Mouse (Mus musculus): Measurements from ENCODE around the gene Dlg2. TPM values are rescaled to one million over a fixed set of nuclear protein-coding genes. Genes with fewer than 3 reads are reported as not detected.

The Dlg2 gene
- polyA plus RNA-seq, 1 experiment: 1.3 TPM

DNA sequence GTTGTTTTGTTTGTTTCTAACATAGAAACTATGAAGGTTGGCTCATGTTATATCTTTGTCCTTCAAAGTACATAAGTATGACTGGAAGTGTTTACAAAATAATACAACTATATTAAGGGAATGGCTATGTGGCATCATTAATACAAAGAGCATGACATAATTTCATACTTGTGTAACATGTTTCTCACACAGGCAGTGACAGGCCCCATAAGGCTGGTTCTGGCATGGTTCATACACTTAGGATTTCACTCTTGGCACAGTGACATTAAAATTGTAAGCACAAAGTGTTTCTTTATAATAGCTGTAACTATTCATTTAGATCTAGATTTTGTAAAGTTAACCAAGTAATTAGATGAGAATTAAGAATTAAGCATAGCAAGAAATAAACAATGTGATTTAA is 1678.1 kb downstream of the Dlg2 start:
- TF ChIP-seq POLR2A (IDR thresholded peaks at IDR 0.05; ENCODE audit: borderline replicate concordance, extremely low read depth, low read depth, low read length) (no peak), CTCF (IDR thresholded peaks at IDR 0.05; ENCODE audit: insufficient read depth, low read length) (no peak)
- H3K4me1 ChIP-seq (ENCODE audit: control insufficient read depth, insufficient read depth, low read length): no peaks in the 10 kb centered on the region
- DNase-seq: no peak

GRCm38 (mm10) chr7:92163150-92163549 is 1686.7 kb downstream of the Dlg2 start:
- DNase-seq: no peak
- TF ChIP-seq POLR2A (IDR thresholded peaks at IDR 0.05; ENCODE audit: borderline replicate concordance, extremely low read depth, low read depth, low read length): no peak
- no peak for TF ChIP-seq CTCF (IDR thresholded peaks at IDR 0.05; ENCODE audit: insufficient read depth, low read length)
- H3K4me3 ChIP-seq (replicated peaks; ENCODE audit: extremely low read depth, low read depth, low read length): no peak overlapping the region
- WGBS: 93% methylated on average over 2 of the region's 2 CpGs
- no peaks in the 10 kb centered on the region for H3K4me1 ChIP-seq (ENCODE audit: control insufficient read depth, insufficient read depth, low read length)

More for the DNA sequence above, 1678.1 kb downstream of the Dlg2 start:
- H3K4me3 ChIP-seq (replicated peaks; ENCODE audit: extremely low read depth, low read depth, low read length): no peak overlapping the region

- no peak for DNase-seq
- WGBS: 71% methylated on average over 2 of the region's 2 CpGs
- TF ChIP-seq POLR2A (IDR thresholded peaks at IDR 0.05; ENCODE audit: borderline replicate concordance, extremely low read depth, low read depth, low read length) (no peak), CTCF (IDR thresholded peaks at IDR 0.05; ENCODE audit: insufficient read depth, low read length) (no peak)
- Histone ChIP-seq H3K4me3 (replicated peaks; ENCODE audit: extremely low read depth, low read depth, low read length) (no peak overlapping the region), H3K4me1 (ENCODE audit: control insufficient read depth, insufficient read depth, low read length) (no peaks in the 10 kb centered on the region)
These were observed 1687.8 kb downstream of the Dlg2 start for GRCm38 (mm10) chr7:92164316-92164715.

DNA sequence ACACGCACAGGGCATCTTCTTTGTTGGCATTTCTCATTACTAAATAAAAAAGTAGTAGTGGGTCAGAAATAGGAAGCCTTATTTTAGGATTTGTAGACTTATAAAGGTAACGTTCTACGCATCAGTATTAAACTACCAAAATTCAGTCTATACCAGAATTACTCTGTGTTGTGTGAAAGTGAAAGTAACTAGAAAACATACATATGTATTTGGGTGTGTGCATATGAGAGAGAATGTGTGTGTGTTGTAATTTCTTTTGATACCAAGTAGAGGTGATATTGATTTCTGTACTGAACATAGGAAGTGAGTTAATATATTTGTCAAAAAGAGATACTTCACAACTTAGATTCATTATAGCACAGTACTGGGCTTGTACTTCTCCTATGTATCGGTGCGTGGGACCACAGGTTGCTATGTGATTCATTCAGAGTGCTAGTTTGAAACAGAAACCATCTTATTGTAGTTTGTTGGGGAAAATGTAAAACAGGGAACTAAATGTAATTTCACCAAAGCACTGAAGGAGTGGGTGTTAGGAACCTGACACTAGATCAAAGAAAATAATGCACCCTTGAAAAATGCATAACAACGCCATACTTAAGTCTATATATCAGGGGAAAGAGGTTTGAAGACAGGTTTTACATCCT is 1688.5 kb downstream of the Dlg2 start:
- WGBS: 83% methylated on average over 6 of the region's 6 CpGs
- Histone ChIP-seq H3K4me1 (ENCODE audit: control insufficient read depth, insufficient read depth, low read length) (no peaks in the 10 kb centered on the region), H3K4me3 (replicated peaks; ENCODE audit: extremely low read depth, low read depth, low read length) (no peak overlapping the region)
- TF ChIP-seq POLR2A (IDR thresholded peaks at IDR 0.05; ENCODE audit: borderline replicate concordance, extremely low read depth, low read depth, low read length): no peak
- TF ChIP-seq CTCF (IDR thresholded peaks at IDR 0.05; ENCODE audit: insufficient read depth, low read length): no peak
- no peak for DNase-seq

- DNase-seq: no peak
- Histone ChIP-seq H3K4me3 (replicated peaks; ENCODE audit: extremely low read depth, low read depth, low read length) (no peak overlapping the region), H3K4me1 (ENCODE audit: control insufficient read depth, insufficient read depth, low read length) (no peaks in the 10 kb centered on the region)
- no peak for TF ChIP-seq CTCF (IDR thresholded peaks at IDR 0.05; ENCODE audit: insufficient read depth, low read length)
- TF ChIP-seq POLR2A (IDR thresholded peaks at IDR 0.05; ENCODE audit: borderline replicate concordance, extremely low read depth, low read depth, low read length): no peak
- 40% methylated on average over 5 of the region's 5 CpGs for WGBS
These were observed 1703.6 kb downstream of the Dlg2 start for GRCm38 (mm10) chr7:92180029-92180428.

DNA sequence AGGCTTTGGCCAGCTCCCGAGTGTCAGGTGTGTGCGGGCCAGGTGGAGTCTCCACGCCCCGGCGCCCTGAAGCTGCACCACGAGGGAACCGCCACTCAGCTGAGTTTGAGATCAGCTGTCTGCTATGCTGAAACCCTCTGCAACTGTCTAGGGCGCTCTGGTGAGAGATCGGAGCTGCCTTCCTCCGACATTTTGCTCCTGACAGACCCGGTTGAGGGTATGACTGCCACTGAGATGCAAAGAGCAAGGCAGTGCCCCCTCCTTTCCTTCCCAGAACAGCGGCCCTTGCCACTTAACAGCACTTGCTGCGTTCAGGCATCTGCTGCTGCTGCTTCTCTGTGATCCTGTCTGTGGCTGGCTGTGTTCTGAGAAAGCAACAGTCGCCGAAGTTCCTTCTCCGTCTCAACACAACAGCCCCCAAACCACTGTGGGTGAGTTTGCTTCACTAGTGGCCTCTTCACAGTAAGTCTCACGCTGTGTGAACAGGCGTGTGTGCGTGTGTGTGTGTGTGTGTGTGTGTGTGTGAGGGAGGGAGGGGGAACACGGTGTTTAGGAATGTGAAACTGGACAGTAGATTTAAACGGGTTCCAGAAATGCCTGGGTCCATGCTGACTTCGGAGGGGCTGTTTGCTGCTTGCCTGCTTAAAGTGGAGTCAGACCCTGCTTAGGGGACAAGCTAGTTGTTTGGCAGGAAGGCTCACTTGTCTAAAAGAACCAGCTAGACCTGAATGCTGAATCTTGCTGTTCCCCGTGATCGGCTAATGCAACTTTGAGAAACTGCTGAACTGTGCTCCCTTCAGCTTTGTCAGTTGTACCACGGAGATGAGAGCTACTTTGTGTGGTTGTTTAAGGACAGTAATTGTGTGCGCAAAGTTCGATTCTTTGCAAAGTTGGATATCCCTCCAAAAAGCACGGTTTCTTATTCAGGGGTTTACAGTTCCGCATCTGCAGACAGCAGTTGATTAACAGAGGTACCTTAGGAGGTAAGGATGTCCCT is 1704.4 kb downstream of the Dlg2 start:
- no peak for TF ChIP-seq POLR2A (IDR thresholded peaks at IDR 0.05; ENCODE audit: borderline replicate concordance, extremely low read depth, low read depth, low read length)
- no peak for TF ChIP-seq CTCF (IDR thresholded peaks at IDR 0.05; ENCODE audit: insufficient read depth, low read length)
- 20% methylated on average over 29 of the region's 29 CpGs for WGBS
- no peak for DNase-seq
- Histone ChIP-seq H3K4me1 (ENCODE audit: control insufficient read depth, insufficient read depth, low read length) (no peaks in the 10 kb centered on the region), H3K4me3 (replicated peaks; ENCODE audit: extremely low read depth, low read depth, low read length) (no peak overlapping the region)

DNA sequence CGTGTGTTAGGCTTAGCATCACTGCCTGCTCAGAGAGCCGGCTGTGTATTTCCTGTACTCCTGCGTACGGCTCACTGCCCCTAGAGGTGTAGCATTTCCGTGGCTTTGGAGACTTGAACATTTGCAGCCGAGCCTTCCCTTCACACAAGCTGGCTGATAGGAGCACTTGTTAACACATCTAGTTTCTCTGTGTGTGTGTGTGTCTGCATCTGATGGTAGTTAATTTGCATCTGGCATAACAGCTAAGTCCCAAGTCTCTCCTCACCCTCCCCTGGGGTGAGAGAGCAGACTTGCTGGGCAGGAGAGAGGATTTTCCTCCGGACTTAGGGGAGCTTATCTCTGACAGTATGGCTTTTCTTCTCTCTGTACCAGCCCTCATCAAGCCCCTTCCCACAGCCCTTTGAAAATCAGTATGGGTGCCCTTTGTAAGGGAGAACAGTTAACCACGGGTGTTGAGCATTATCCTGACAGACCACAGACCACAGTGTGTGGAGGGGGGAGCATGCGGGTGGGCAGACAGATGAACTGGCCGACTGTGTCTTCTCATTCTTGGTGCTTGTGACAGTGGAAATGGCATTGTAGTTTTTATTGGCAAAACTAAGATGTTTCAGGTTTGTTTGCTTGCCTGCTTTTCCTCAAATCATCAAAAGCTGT is 1705.6 kb downstream of the Dlg2 start:
- 22% methylated on average over 10 of the region's 10 CpGs for WGBS
- no peak overlapping the region for H3K4me3 ChIP-seq (replicated peaks; ENCODE audit: extremely low read depth, low read depth, low read length)
- H3K4me1 ChIP-seq (ENCODE audit: control insufficient read depth, insufficient read depth, low read length): no peaks in the 10 kb centered on the region
- DNase-seq: no peak
- TF ChIP-seq CTCF (IDR thresholded peaks at IDR 0.05; ENCODE audit: insufficient read depth, low read length): no peak
- no peak for TF ChIP-seq POLR2A (IDR thresholded peaks at IDR 0.05; ENCODE audit: borderline replicate concordance, extremely low read depth, low read depth, low read length)

DNA sequence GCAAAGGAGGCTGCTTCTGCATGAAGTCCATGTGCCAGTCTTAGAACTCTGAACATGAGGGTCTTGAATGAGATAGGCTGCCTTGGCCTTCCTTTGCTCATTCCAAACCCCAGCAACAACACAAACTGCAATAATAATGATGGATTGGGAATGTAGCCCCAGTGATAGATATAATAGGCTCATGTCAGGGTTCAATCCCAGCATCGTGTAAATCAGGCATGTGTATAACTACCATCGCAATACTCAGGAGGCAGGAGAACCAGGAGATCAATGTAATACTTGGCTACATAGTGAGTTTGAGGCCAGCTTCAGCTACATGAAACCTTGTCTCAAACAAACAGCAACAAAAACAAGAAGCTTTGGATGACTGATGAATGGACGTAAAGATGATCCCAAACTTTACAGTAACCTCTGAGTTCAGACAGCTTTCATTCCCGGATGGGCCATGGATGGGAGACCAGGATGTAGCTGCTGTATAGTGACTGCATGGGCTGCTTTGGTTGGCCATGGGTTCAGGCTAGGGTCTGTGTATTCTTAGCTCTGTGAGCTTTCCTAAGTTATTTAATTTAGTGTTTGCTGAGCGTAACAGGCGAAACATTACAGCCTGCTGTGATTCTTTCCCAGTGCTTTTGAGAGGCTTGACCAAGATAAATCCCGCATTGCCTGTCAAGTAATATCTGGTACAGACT is 1708.0 kb downstream of the Dlg2 start:
- TF ChIP-seq POLR2A (IDR thresholded peaks at IDR 0.05; ENCODE audit: borderline replicate concordance, extremely low read depth, low read depth, low read length) (no peak), CTCF (IDR thresholded peaks at IDR 0.05; ENCODE audit: insufficient read depth, low read length) (no peak)
- Histone ChIP-seq H3K4me1 (ENCODE audit: control insufficient read depth, insufficient read depth, low read length) (no peaks in the 10 kb centered on the region), H3K4me3 (replicated peaks; ENCODE audit: extremely low read depth, low read depth, low read length) (no peak overlapping the region)
- DNase-seq: no peak
- 88% methylated on average over 7 of the region's 7 CpGs for WGBS

- TF ChIP-seq CTCF (IDR thresholded peaks at IDR 0.05; ENCODE audit: insufficient read depth, low read length) (no peak), POLR2A (IDR thresholded peaks at IDR 0.05; ENCODE audit: borderline replicate concordance, extremely low read depth, low read depth, low read length) (no peak)
- Histone ChIP-seq H3K4me3 (replicated peaks; ENCODE audit: extremely low read depth, low read depth, low read length) (no peak overlapping the region), H3K4me1 (ENCODE audit: control insufficient read depth, insufficient read depth, low read length) (no peaks in the 10 kb centered on the region)
- no peak for DNase-seq
- 74% methylated on average over 5 of the region's 5 CpGs for WGBS
These were observed 1709.9 kb downstream of the Dlg2 start for GRCm38 (mm10) chr7:92186341-92186740.
